Mouse (Mus musculus) hindbrain, embryonic 16.5 days (tissue): Measurements from ENCODE around the gene Gm26661. TPM values are rescaled to one million over a fixed set of nuclear protein-coding genes. Genes with fewer than 3 reads are reported as not detected.

Source experiments
- ATAC-seq: fragments of 200-750 bp; cut with Nextera tagmentation; 2 replicates; pipeline ENCODE4 v1.8.0; 2017; ENCODE audit warnings: moderate TSS enrichment, moderate library complexity
- H3K27ac ChIP-seq: fragments of 300-500 bp; sonication (generic); 2 replicates; pipeline ENCODE4 v1.5.1; 2014; ENCODE audit warnings: low read depth, mild to moderate bottlenecking, control low read depth, low read length, moderate library complexity
- H3K27me3 ChIP-seq: fragments of 300-500 bp; sonication (generic); replicated peaks from 2 replicates; pipeline ENCODE4 v1.6.1; 2014; ENCODE audit warnings: low read length; ENCODE audit not compliant: control insufficient read depth, insufficient read depth
- H3K36me3 ChIP-seq: fragments of 300-500 bp; sonication (generic); 2 replicates; pipeline ENCODE4 v1.6.1; 2014; ENCODE audit warnings: mild to moderate bottlenecking, low read length, moderate library complexity, mixed read lengths; ENCODE audit not compliant: control insufficient read depth, insufficient read depth
- H3K4me1 ChIP-seq: fragments of 300-500 bp; sonication (generic); 2 replicates; pipeline ENCODE4 v1.6.1; 2014; ENCODE audit warnings: low read depth, low read length; ENCODE audit not compliant: control insufficient read depth, insufficient read depth
- H3K4me2 ChIP-seq: fragments of 300-500 bp; sonication (generic); 2 replicates; pipeline ENCODE4 v1.6.1; 2014; ENCODE audit warnings: mild to moderate bottlenecking, low read length, control low read depth, moderate library complexity
- H3K4me3 ChIP-seq: fragments of 300-500 bp; sonication (generic); 2 replicates; pipeline ENCODE4 v1.5.1; 2014; ENCODE audit warnings: mild to moderate bottlenecking, low read length, control low read depth, moderate library complexity
- H3K9ac ChIP-seq: fragments of 300-500 bp; sonication (generic); 2 replicates; pipeline ENCODE4 v1.6.1; 2014; ENCODE audit warnings: low read depth, mild to moderate bottlenecking, control low read depth, low read length, moderate library complexity
- H3K9me3 ChIP-seq: fragments of 300-500 bp; sonication (generic); 2 replicates; pipeline ENCODE4 v1.6.1; 2014; ENCODE audit warnings: mild to moderate bottlenecking, low read length, moderate library complexity; ENCODE audit not compliant: control insufficient read depth
- WGBS: fragments of 180-500 bp; shearing (Covaris S2); extraction: QIAGEN DNeasy Blood & Tissue Kit; methylation state at CpG from one replicate; pipeline ENCODE4 v1.1.7; 2014; 5-methylcytosine and 5-hydroxymethylcytosine counted together
- polyA plus RNA-seq: library from polyadenylated mRNA; unstranded; fragments of >200 nt; fragmentation: Nextera tagmentation; extraction: Ambion mirVana; gene quantifications from 2 replicates; pipeline ENCODE4 v1.2.1, GENCODE M21; 2015

Gene Gm26661
- polyA plus RNA-seq, 1 experiment from 2014 or later, result 0.38 TPM

DNA sequence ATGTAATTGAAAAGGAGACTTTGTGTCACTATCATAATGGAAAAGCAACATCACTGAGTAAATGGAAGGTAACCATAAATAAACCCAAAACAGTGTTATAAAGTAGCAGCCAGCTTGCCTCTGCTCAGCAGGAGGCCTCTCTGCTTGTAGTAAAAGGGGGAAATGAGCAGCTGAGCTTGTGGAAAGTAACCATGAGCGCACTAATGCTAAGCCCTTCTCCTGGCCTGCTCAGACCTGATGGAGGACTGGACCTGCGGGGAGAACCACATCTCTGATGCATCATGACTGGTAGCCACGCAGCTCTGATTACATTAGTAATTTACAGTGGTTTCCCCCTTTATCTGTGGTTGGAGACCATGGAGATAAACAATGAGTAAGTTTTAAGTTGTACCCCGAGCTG lies 42.1 kb downstream of the Gm26661 start:
- no peak overlapping the region for H3K9ac ChIP-seq
- no peaks in the 10 kb centered on the region for H3K4me1 ChIP-seq
- no peaks in the 10 kb centered on the region for H3K27me3 ChIP-seq
- ATAC-seq, result no peak
- no peaks in the 10 kb centered on the region for H3K36me3 ChIP-seq
- no peak overlapping the region for H3K4me2 ChIP-seq
- H3K4me3 ChIP-seq, result no peak overlapping the region
- H3K9me3 ChIP-seq, result no peaks in the 10 kb centered on the region
- 78% methylated on average over 4 of the region's 4 CpGs for WGBS
- H3K27ac ChIP-seq, result no peak overlapping the region

DNA sequence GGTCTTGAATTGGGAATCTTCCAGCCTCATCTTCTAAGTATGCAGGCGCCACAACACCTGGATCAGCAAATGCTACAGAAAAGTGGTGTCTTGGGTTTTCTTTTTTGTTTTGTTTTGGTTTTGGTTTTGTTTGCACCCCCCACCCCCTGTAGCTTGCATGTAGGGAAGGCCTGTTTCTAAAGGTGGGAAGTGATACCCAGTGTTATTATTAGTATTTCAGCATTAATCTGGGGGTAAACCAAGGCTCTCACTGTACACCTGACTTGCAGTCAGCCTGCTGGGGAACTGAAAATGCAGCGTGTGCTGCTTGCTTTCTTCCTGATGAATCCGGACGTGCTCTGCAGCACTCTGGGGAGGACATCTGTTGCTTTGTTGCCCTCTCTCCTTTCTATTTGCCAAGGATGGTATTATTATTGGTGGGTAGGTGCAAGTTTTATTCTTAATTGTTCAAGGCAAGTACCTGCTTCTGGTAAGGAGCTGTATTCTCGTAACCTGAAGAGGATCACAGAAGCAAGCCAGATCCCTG lies 47.2 kb downstream of the Gm26661 start:
- Histone ChIP-seq H3K4me2 (no peak overlapping the region), H3K4me1 (0 out of 2 replicates have a peak, but pooled peaks cover 2% of the 10 kb centered on the region), H3K4me3 (no peak overlapping the region), H3K27ac (no peak overlapping the region), H3K27me3 (no peaks in the 10 kb centered on the region), H3K9me3 (no peaks in the 10 kb centered on the region), H3K36me3 (no peaks in the 10 kb centered on the region), H3K9ac (no peak overlapping the region)
- 76% methylated on average over 5 of the region's 5 CpGs for WGBS
- ATAC-seq, result no peak

DNA sequence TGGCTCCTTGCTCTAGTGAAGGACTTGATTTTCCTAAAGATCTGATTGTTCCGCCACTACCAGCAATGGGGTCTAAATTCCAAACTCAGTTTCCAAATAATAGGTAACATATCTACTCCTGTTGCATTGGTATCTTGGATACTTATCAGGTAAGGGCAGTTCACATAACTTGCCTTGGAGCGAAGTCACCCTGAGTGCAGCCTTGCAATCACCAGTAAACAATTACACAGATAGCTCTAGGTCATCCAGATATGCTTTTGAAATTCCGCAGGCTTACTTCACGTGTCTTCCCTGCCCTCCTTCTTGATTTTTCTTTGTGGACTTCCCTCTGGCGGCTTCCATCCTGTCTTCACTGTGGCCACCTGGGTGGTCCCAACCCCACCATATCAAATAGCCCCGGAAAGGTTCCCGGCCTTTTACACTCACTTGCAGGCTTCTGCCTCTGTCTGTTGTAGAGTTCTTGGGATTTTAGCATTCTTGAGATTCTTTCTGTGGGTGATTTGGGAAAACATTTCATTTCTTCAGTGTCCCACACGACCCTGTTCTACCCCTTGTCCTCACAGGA lies 48.6 kb downstream of the Gm26661 start:
- H3K4me1 ChIP-seq, result 0 out of 2 replicates have a peak, but pooled peaks cover 2% of the 10 kb centered on the region
- no peaks in the 10 kb centered on the region for H3K27me3 ChIP-seq
- H3K4me3 ChIP-seq, result no peak overlapping the region
- H3K36me3 ChIP-seq, result no peaks in the 10 kb centered on the region
- no peak overlapping the region for H3K4me2 ChIP-seq
- H3K9me3 ChIP-seq, result no peaks in the 10 kb centered on the region
- no peak overlapping the region for H3K9ac ChIP-seq
- H3K27ac ChIP-seq, result no peak overlapping the region
- ATAC-seq, result no peak
- WGBS, result 63% methylated on average over 8 of the region's 8 CpGs

Other genes starting within 250 kb of the Gm26661 start
- gene Gm3558, start 223.0 kb upstream of the Gm26661 start, polyA plus RNA-seq, result 6.1 and 6.7 TPM in 2 replicates
- not detected in 2 replicates for gene Gm10338, start 196.0 kb upstream of the Gm26661 start, polyA plus RNA-seq
- gene Gm10128, start 147.6 kb upstream of the Gm26661 start, polyA plus RNA-seq, result not detected in 2 replicates
- gene Flnb, start 26.4 kb downstream of the Gm26661 start, polyA plus RNA-seq, result 6.3 and 12.2 TPM in 2 replicates
- 0.40 TPM in 1 of 2 replicates, not detected in the other for gene Gm45521, start 165.7 kb downstream of the Gm26661 start, polyA plus RNA-seq
- 0.05 and 0.08 TPM in 2 replicates for gene Dnase1l3, start 203.0 kb downstream of the Gm26661 start, polyA plus RNA-seq
- gene Abhd6, start 211.3 kb downstream of the Gm26661 start, polyA plus RNA-seq, result 39.3 and 42.5 TPM in 2 replicates